Mouse (Mus musculus) MEL (cell line): ENCODE results near the gene Krtap4-8. TPM values are rescaled to one million over a fixed set of nuclear protein-coding genes. Genes with fewer than 3 reads are reported as not detected.

Source experiments
- DNase-seq: peaks from one replicate; pipeline ENCODE4 v3.0.0; 2011; ENCODE audit warnings: low read depth, low spot score
- H3K27ac ChIP-seq: 2 replicates; pipeline ENCODE4 v1.5.1; 2012; ENCODE audit warnings: low read depth, mild to moderate bottlenecking, control low read depth, low read length, moderate library complexity; ENCODE audit not compliant: control insufficient read depth
- H3K27me3 ChIP-seq, 2 experiments: fragments of 150-350 bp in 1 of 2; sonication (generic) in 1 of 2; 2 replicates each; pipeline ENCODE4 v1.6.1; 2012; ENCODE audit warnings: low read length in 2 of 2, mild to moderate bottlenecking in 2 of 2, improper control_type of control experiment in 1 of 2, moderate library complexity in 1 of 2; ENCODE audit not compliant: insufficient read depth in 2 of 2, control insufficient read depth in 1 of 2
- H3K36me3 ChIP-seq, 2 experiments: 2 replicates each; pipeline ENCODE4 v1.6.1; 2012 to 2014; ENCODE audit warnings: low read length in 2 of 2, improper control_type of control experiment in 1 of 2, inconsistent platforms in 1 of 2, mild to moderate bottlenecking in 1 of 2; ENCODE audit not compliant: insufficient read depth in 2 of 2, control insufficient read depth in 1 of 2
- H3K4me1 ChIP-seq, 2 experiments: fragments of 150-350 bp in 1 of 2; sonication (generic) in 1 of 2; 2 replicates each; pipeline ENCODE4 v1.6.1; 2012; ENCODE audit warnings: low read length in 2 of 2, improper control_type of control experiment in 1 of 2, mild to moderate bottlenecking in 1 of 2; ENCODE audit not compliant: insufficient read depth in 2 of 2, control insufficient read depth in 1 of 2
- H3K4me3 ChIP-seq, 2 experiments: fragments of 150-350 bp in 1 of 2; sonication (generic) in 1 of 2; 2 replicates each; pipeline ENCODE4 v1.5.1; 2012; ENCODE audit warnings: low read depth in 2 of 2, low read length in 2 of 2, mild to moderate bottlenecking in 2 of 2, moderate library complexity in 2 of 2, control low read depth in 1 of 2, improper control_type of control experiment in 1 of 2; ENCODE audit not compliant: control insufficient read depth in 1 of 2, insufficient read depth in 1 of 2
- H3K79me2 ChIP-seq: 2 replicates; pipeline ENCODE4 v1.6.1; 2012; ENCODE audit warnings: mild to moderate bottlenecking, low read length, moderate library complexity; ENCODE audit not compliant: control insufficient read depth, poor library complexity, insufficient read depth
- H3K9ac ChIP-seq: 2 replicates; pipeline ENCODE4 v1.6.1; 2012; ENCODE audit warnings: low read depth, mild to moderate bottlenecking, control low read depth, low read length, moderate library complexity; ENCODE audit not compliant: control insufficient read depth, poor library complexity, severe bottlenecking
- H3K9me3 ChIP-seq: fragments of 150-350 bp; sonication (generic); replicated peaks from 2 replicates; pipeline ENCODE4 v1.6.1; 2012; ENCODE audit warnings: mild to moderate bottlenecking, low read length, improper control_type of control experiment, moderate library complexity; ENCODE audit not compliant: insufficient read depth
- BHLHE40 ChIP-seq: IDR thresholded peaks from 2 replicates; pipeline ENCODE4 v1.6.1; 2012; ENCODE audit warnings: low read depth, mild to moderate bottlenecking, inconsistent platforms, low read length, improper control_type of control experiment, borderline replicate concordance
- CHD2 ChIP-seq: IDR thresholded peaks from 2 replicates; pipeline ENCODE4 v1.6.1; 2011; ENCODE audit warnings: low read length, improper control_type of control experiment
- E2F4 ChIP-seq: IDR thresholded peaks from 2 replicates; pipeline ENCODE4 v1.6.1; 2011; ENCODE audit warnings: low read depth, low read length, improper control_type of control experiment, borderline replicate concordance
- ELF1 ChIP-seq: IDR thresholded peaks from 2 replicates; pipeline ENCODE4 v1.6.1; 2014; ENCODE audit warnings: low read depth, mild to moderate bottlenecking, inconsistent platforms, low read length, improper control_type of control experiment, moderate library complexity
- EP300 ChIP-seq, 2 experiments: IDR thresholded peaks; 2 replicates each; pipeline ENCODE4 v1.6.1; 2011; ENCODE audit warnings: improper control_type of control experiment in 2 of 2, low read length in 2 of 2, low read depth in 1 of 2, mild to moderate bottlenecking in 1 of 2
- GABPA ChIP-seq: IDR thresholded peaks from 2 replicates; pipeline ENCODE4 v1.6.1; 2012; ENCODE audit warnings: low read depth, mild to moderate bottlenecking, inconsistent platforms, low read length, improper control_type of control experiment, moderate library complexity
- HCFC1 ChIP-seq: IDR thresholded peaks from 2 replicates; pipeline ENCODE4 v1.6.1; 2012; ENCODE audit warnings: low read depth, mild to moderate bottlenecking, inconsistent platforms, low read length, improper control_type of control experiment, moderate library complexity
- KAT2A ChIP-seq: conservative IDR thresholded peaks from 2 replicates; pipeline ENCODE4 v1.6.1; 2012; ENCODE audit warnings: low read depth, low read length, improper control_type of control experiment, inconsistent platforms
- MXI1 ChIP-seq: IDR thresholded peaks from 2 replicates; pipeline ENCODE4 v1.6.1; 2011; ENCODE audit warnings: mild to moderate bottlenecking, low read depth, low read length, improper control_type of control experiment
- NRF1 ChIP-seq: IDR thresholded peaks from 2 replicates; pipeline ENCODE4 v1.6.1; 2014; ENCODE audit warnings: low read depth, mild to moderate bottlenecking, inconsistent platforms, low read length, improper control_type of control experiment, moderate library complexity; ENCODE audit not compliant: poor library complexity, insufficient read depth, severe bottlenecking
- POLR2A ChIP-seq, 2 experiments: IDR thresholded peaks; 2 replicates each; pipeline ENCODE4 v1.6.1; 2011 to 2012; ENCODE audit warnings: low read length in 2 of 2, mild to moderate bottlenecking in 2 of 2, control low read depth in 1 of 2, improper control_type of control experiment in 1 of 2, low read depth in 1 of 2, moderate library complexity in 1 of 2; ENCODE audit not compliant: control insufficient read depth in 1 of 2, insufficient read depth in 1 of 2, poor library complexity in 1 of 2
- POLR2AphosphoS2 ChIP-seq: IDR thresholded peaks from 2 replicates; pipeline ENCODE4 v1.6.1; 2011; ENCODE audit warnings: low read length, improper control_type of control experiment
- RAD21 ChIP-seq: IDR thresholded peaks from 2 replicates; pipeline ENCODE4 v1.6.1; 2011; ENCODE audit warnings: mild to moderate bottlenecking, low read depth, low read length, improper control_type of control experiment
- RCOR1 ChIP-seq: IDR thresholded peaks from 2 replicates; pipeline ENCODE4 v1.6.1; 2012; ENCODE audit warnings: low read depth, mild to moderate bottlenecking, inconsistent platforms, low read length, improper control_type of control experiment
- SIN3A ChIP-seq: IDR thresholded peaks from 2 replicates; pipeline ENCODE4 v1.6.1; 2012; ENCODE audit warnings: low read length, improper control_type of control experiment, inconsistent platforms
- SMC3 ChIP-seq: IDR thresholded peaks from 2 replicates; pipeline ENCODE4 v1.6.1; 2011; ENCODE audit warnings: low read depth, low read length, improper control_type of control experiment
- TAL1 ChIP-seq: IDR thresholded peaks from 2 replicates; pipeline ENCODE4 v1.6.1; 2012; ENCODE audit warnings: mild to moderate bottlenecking, inconsistent platforms, low read length, moderate library complexity, mixed read lengths
- TBP ChIP-seq: IDR thresholded peaks from 2 replicates; pipeline ENCODE4 v1.8.0; 2011; ENCODE audit warnings: low read depth, low read length, improper control_type of control experiment
- USF1 ChIP-seq: IDR thresholded peaks from 2 replicates; pipeline ENCODE4 v1.6.1; 2014; ENCODE audit warnings: low read depth, mild to moderate bottlenecking, inconsistent platforms, low read length, improper control_type of control experiment, moderate library complexity
- USF2 ChIP-seq, 2 experiments: IDR thresholded peaks; 2 replicates each; pipeline ENCODE4 v1.6.1; 2011 to 2012; ENCODE audit warnings: improper control_type of control experiment in 2 of 2, low read length in 2 of 2, borderline replicate concordance in 1 of 2, inconsistent platforms in 1 of 2, low read depth in 1 of 2, mild to moderate bottlenecking in 1 of 2; ENCODE audit not compliant: insufficient read depth in 1 of 2
- ZKSCAN1 ChIP-seq: IDR thresholded peaks from 2 replicates; pipeline ENCODE4 v1.6.1; 2012; ENCODE audit warnings: low read depth, mild to moderate bottlenecking, inconsistent platforms, low read length, improper control_type of control experiment, moderate library complexity
- ZMIZ1 ChIP-seq: IDR thresholded peaks from 2 replicates; pipeline ENCODE4 v1.6.1; 2012; ENCODE audit warnings: low read depth, mild to moderate bottlenecking, inconsistent platforms, low read length, improper control_type of control experiment, moderate library complexity
- ZNF384 ChIP-seq: IDR thresholded peaks from 2 replicates; pipeline ENCODE4 v1.6.1; 2012; ENCODE audit warnings: low read depth, mild to moderate bottlenecking, inconsistent platforms, low read length, improper control_type of control experiment
- polyA plus RNA-seq, 2 experiments: library from polyadenylated mRNA; stranded (reverse) in 1 of 2; unstranded in 1 of 2; fragments of >175 nt in 1 of 2; fragments of >200 nt in 1 of 2; gene quantifications; 2 replicates each; pipeline versions ENCODE4 v1.2.1 to v1.2.4; 2012; ENCODE audit warnings: low replicate concordance in 2 of 2, low read depth in 1 of 2; ENCODE audit not compliant: insufficient read length in 2 of 2, insufficient read depth in 1 of 2, missing spikeins in 1 of 2
- total RNA-seq: library from RNA; depleted of rRNA; stranded (reverse); fragments of 300-350 nt; gene quantifications from 2 replicates; pipeline ENCODE4 v1.2.3, GENCODE M21; 2012

Gene Krtap4-8
- total and polyA plus RNA-seq, 3 experiments: not detected

- no peak overlapping the region for H3K4me3 ChIP-seq
- TF ChIP-seq SMC3: no peak
- no peak for TF ChIP-seq TBP
- no peak for TF ChIP-seq RAD21
- TF ChIP-seq POLR2A (IDR thresholded peaks at IDR 0.05; ENCODE audit: control insufficient read depth in 1 of 2, insufficient read depth in 1 of 2, low read depth in 1 of 2, low read length in 2 of 2, poor library complexity in 1 of 2): no peak
- no peak for TF ChIP-seq HCFC1
These were observed 21.6 kb downstream of the Krtap4-8 start for GRCm38 (mm10) chr11:99758877-99759276.

GRCm38 (mm10) chr11:99743985-99744384 is 36.5 kb downstream of the Krtap4-8 start:
- H3K36me3 ChIP-seq: no peaks in the 10 kb centered on the region
- no peaks in the 10 kb centered on the region for H3K79me2 ChIP-seq
- H3K9me3 ChIP-seq: no peaks in the 10 kb centered on the region
- H3K27ac ChIP-seq: no peak overlapping the region
- no peak for DNase-seq
- H3K27me3 ChIP-seq: no peaks in the 10 kb centered on the region
- no peaks in the 10 kb centered on the region for H3K4me1 ChIP-seq
- no peak overlapping the region for H3K4me3 ChIP-seq
- TF ChIP-seq SIN3A: no peak
- TF ChIP-seq SMC3: no peak
- no peak for TF ChIP-seq HCFC1
- TF ChIP-seq ZMIZ1: no peak
- no peak for TF ChIP-seq EP300 (IDR thresholded peaks at IDR 0.05; ENCODE audit: low read depth in 1 of 2, low read length in 2 of 2)
- TF ChIP-seq GABPA: no peak
- TF ChIP-seq KAT2A: no peak
- no peak for TF ChIP-seq CHD2
- TF ChIP-seq RCOR1: no peak
- TF ChIP-seq USF1: no peak
- no peak for TF ChIP-seq TAL1
- TF ChIP-seq ZNF384: no peak
- no peak for TF ChIP-seq NRF1
- no peak overlapping the region for H3K9ac ChIP-seq

More at GRCm38 (mm10) chr11:99758877-99759276, 21.6 kb downstream of the Krtap4-8 start:
- H3K27me3 ChIP-seq: no peaks in the 10 kb centered on the region; a peak in 1 of 4 replicates
- no peak overlapping the region for H3K27ac ChIP-seq
- H3K9ac ChIP-seq: no peak overlapping the region
- H3K9me3 ChIP-seq: no peaks in the 10 kb centered on the region
- H3K79me2 ChIP-seq: no peaks in the 10 kb centered on the region
- no peaks in the 10 kb centered on the region for H3K36me3 ChIP-seq
- no peaks in the 10 kb centered on the region for H3K4me1 ChIP-seq
- no peak for DNase-seq

- Histone ChIP-seq H3K27me3 (no peaks in the 10 kb centered on the region), H3K36me3 (no peaks in the 10 kb centered on the region), H3K9me3 (no peaks in the 10 kb centered on the region), H3K4me1 (no peaks in the 10 kb centered on the region), H3K4me3 (no peak within 1 kb of the TSS), H3K9ac (no peak within 1 kb of the TSS), H3K79me2 (no peaks in the 10 kb centered on the region), H3K27ac (no peak within 1 kb of the TSS)
- no peak for DNase-seq
- TF ChIP-seq POLR2AphosphoS2: no peak
- TF ChIP-seq E2F4: no peak
- TF ChIP-seq ZNF384: no peak
- TF ChIP-seq EP300 (IDR thresholded peaks at IDR 0.05; ENCODE audit: low read depth in 1 of 2, low read length in 2 of 2): no peak
- no peak for TF ChIP-seq BHLHE40
- TF ChIP-seq MXI1: no peak
- no peak for TF ChIP-seq ELF1
- TF ChIP-seq USF2 (IDR thresholded peaks at IDR 0.05; ENCODE audit: borderline replicate concordance in 1 of 2, insufficient read depth in 1 of 2, low read depth in 1 of 2, low read length in 2 of 2): no peak
- TF ChIP-seq TAL1: no peak
- TF ChIP-seq ZKSCAN1: no peak
These were observed 46.3 kb downstream of the Krtap4-8 start, which contains the start of gene Gm14180 for GRCm38 (mm10) chr11:99734190-99734589. Gene Gm14180, minus strand, starts transcription at chr11:99734290.
